Mouse (Mus musculus) embryonic facial prominence, embryonic 11.5 days (tissue): ENCODE measurements around the gene Kcnmb4. TPM values are rescaled to one million over a fixed set of nuclear protein-coding genes. Genes with fewer than 3 reads are reported as not detected.

Source experiments
- ATAC-seq: fragments of 200-750 bp; cut with Nextera tagmentation; replicated peaks from 2 replicates; pipeline ENCODE4 v1.8.0; 2017; ENCODE audit warnings: low read depth; ENCODE audit not compliant: insufficient number of reproducible peaks, low FRiP score, low TSS enrichment
- DNase-seq: peaks from one replicate; pipeline ENCODE4 v3.0.0-alpha.2; 2015; ENCODE audit warnings: low spot score
- H3K27ac ChIP-seq: fragments of 300-500 bp; sonication (generic); replicated peaks from 2 replicates; pipeline ENCODE4 v1.5.1; 2014; ENCODE audit warnings: mild to moderate bottlenecking, low read depth, low read length, control low read depth
- H3K27me3 ChIP-seq: fragments of 300-500 bp; sonication (generic); 2 replicates; pipeline ENCODE4 v1.6.1; 2014; ENCODE audit warnings: mild to moderate bottlenecking, low read length, moderate library complexity, mixed read lengths; ENCODE audit not compliant: control insufficient read depth, insufficient read depth
- H3K36me3 ChIP-seq: fragments of 300-500 bp; sonication (generic); replicated peaks from 2 replicates; pipeline ENCODE4 v1.6.1; 2014; ENCODE audit warnings: low read depth, mild to moderate bottlenecking, low read length, moderate library complexity, mixed read lengths; ENCODE audit not compliant: control insufficient read depth, insufficient read depth
- H3K4me1 ChIP-seq: fragments of 300-500 bp; sonication (generic); 2 replicates; pipeline ENCODE4 v1.6.1; 2014; ENCODE audit warnings: low read length, mixed read lengths; ENCODE audit not compliant: control insufficient read depth, insufficient read depth
- H3K4me2 ChIP-seq: fragments of 300-500 bp; sonication (generic); 2 replicates; pipeline ENCODE4 v1.6.1; 2014; ENCODE audit warnings: low read depth, mild to moderate bottlenecking, control low read depth, low read length, moderate library complexity
- H3K4me3 ChIP-seq: fragments of 300-500 bp; sonication (generic); 2 replicates; pipeline ENCODE4 v1.5.1; 2014; ENCODE audit warnings: low read depth, low read length, control low read depth
- H3K9ac ChIP-seq: fragments of 300-500 bp; sonication (generic); replicated peaks from 2 replicates; pipeline ENCODE4 v1.6.1; 2014; ENCODE audit warnings: mild to moderate bottlenecking, control low read depth, low read length
- H3K9me3 ChIP-seq: fragments of 300-500 bp; sonication (generic); replicated peaks from 2 replicates; pipeline ENCODE4 v1.6.1; 2016; ENCODE audit warnings: mild to moderate bottlenecking, low read length, inconsistent platforms, mixed read lengths; ENCODE audit not compliant: control insufficient read depth
- WGBS: fragments of 180-500 bp; shearing (Covaris S2); extraction: QIAGEN DNeasy Blood & Tissue Kit; methylation state at CpG from one replicate; pipeline ENCODE4 v1.1.7; 2014; 5-methylcytosine and 5-hydroxymethylcytosine counted together
- polyA plus RNA-seq: library from polyadenylated mRNA; unstranded; fragments of >200 nt; fragmentation: Nextera tagmentation; extraction: Ambion mirVana; gene quantifications from 2 replicates; pipeline ENCODE4 v1.2.1, GENCODE M21; 2014

The Kcnmb4 gene
- polyA plus RNA-seq, 1 experiment from 2014 or later = 12.8 TPM

DNA sequence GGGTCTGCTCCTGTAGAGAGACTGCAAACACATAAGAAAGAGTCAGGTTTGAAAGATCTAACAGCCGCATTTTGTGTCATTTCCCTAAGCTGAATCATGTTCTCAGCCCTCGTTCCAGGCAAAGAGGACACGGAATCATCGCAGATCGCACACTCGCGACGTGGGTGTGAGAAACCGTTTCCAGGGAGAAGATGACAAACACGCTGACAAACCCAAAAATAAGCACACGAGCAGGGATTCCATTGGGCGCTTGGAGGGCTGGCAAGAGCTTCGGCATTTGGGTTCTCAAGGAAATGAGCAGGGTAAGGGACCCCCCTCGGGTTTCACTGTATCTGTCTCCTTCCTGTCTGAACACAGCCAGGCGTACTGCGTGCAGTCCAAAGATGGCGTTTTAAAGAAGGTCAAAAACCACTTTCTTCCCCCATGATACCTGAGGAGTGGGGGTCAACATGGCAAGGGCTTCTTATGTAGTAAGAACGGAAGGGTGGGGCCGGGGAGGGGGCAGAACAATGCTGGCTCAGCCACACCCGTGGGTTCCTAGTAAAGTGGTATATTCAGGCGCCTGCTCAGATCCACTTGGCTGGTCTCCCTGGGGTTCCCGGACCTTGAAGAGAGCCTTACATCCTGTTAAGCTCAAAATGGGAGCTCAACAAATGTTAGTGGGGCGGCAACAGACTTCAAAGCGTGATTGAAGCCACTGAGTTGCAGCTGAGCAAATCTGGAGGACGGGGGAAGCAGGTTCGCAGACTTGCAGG, 45.5 kb downstream of the Kcnmb4 start:
- no peak overlapping the region for H3K4me2 ChIP-seq
- WGBS = 93% methylated on average over 26 of the region's 26 CpGs

DNA sequence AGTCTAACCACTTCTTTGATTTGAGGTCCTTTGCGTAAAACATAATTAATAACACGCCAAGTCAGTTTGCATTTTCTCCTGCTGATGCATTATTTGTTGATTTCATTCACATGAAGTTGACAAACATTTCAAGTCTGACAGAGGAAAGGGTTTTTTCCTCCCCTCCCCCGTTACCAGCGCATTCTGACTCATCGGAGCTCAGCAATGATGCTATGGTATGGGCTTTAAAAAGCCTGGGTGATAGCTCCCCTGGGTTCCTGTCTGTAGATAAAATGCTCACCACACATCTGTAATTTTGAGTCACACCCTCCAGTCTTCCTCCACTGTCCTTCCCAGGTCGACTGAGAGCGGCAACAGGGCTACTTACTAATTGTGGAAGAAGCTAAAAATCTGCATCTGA, 47.5 kb downstream of the Kcnmb4 start:
- H3K4me2 ChIP-seq = no peak overlapping the region
- ATAC-seq (no peak), DNase-seq (no peak)
- no peak overlapping the region for H3K4me3 ChIP-seq
- no peaks in the 10 kb centered on the region for H3K36me3 ChIP-seq
- no peaks in the 10 kb centered on the region for H3K9me3 ChIP-seq
- H3K27me3 ChIP-seq = no peaks in the 10 kb centered on the region
- 86% methylated on average over 7 of the region's 7 CpGs for WGBS
- no peaks in the 10 kb centered on the region for H3K4me1 ChIP-seq
- H3K9ac ChIP-seq = no peak overlapping the region
- H3K27ac ChIP-seq = no peak overlapping the region

More for the DNA sequence above, 45.5 kb downstream of the Kcnmb4 start:
- no peak overlapping the region for H3K27ac ChIP-seq
- H3K9ac ChIP-seq = no peak overlapping the region
- H3K9me3 ChIP-seq = no peaks in the 10 kb centered on the region
- no peaks in the 10 kb centered on the region for H3K4me1 ChIP-seq
- H3K4me3 ChIP-seq = no peak overlapping the region
- H3K36me3 ChIP-seq = no peaks in the 10 kb centered on the region
- H3K27me3 ChIP-seq = no peaks in the 10 kb centered on the region
- no peak for DNase-seq
- no peak for ATAC-seq

DNA sequence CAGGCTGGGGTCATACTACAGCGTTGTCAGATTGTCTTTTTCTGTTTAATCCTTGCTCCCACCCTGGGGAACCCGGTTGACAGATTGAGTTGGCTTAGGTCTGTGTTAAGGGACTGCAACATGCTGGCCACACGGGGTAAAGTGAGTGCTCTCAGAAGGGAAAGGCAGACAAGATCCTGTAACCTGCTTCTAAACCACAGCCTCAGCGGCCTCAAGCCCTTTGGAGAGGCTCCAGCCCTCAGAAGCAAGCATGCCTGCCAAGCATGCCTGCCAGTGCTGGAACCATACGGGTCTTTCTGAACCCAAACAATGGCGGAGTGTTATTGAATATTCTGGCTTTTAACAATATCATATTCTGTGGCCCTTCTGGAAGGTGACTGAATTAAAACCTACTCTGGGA, 48.8 kb downstream of the Kcnmb4 start:
- Histone ChIP-seq H3K4me3 (no peak overlapping the region), H3K27ac (no peak overlapping the region), H3K4me1 (no peaks in the 10 kb centered on the region), H3K4me2 (no peak overlapping the region), H3K9me3 (no peaks in the 10 kb centered on the region), H3K9ac (no peak overlapping the region), H3K36me3 (no peaks in the 10 kb centered on the region), H3K27me3 (no peaks in the 10 kb centered on the region)
- no peak for ATAC-seq
- DNase-seq = no peak
- WGBS = 88% methylated on average over 6 of the region's 6 CpGs

DNA sequence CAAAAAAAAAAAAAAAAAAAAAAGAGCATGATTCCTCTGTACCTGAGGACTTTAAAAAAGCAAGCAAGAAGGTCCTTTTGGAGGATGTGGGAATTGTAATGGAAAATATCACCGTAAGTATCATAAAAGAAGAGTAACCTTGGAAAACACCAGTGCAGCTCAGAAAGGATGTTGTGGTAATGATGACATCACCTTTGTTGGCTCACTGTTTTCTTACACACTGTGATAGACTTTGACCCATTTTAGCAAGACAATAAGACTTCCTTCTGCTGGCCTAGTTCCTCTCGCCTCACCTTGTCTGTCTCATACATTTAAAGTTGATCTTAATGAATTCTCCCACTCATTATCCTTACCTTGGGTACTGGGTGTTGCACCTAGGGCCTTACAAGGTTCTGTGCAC, 51.1 kb downstream of the Kcnmb4 start:
- Histone ChIP-seq H3K4me3 (no peak overlapping the region), H3K27ac (no peak overlapping the region), H3K36me3 (no peaks in the 10 kb centered on the region), H3K9ac (no peak overlapping the region), H3K9me3 (no peaks in the 10 kb centered on the region), H3K4me2 (no peak overlapping the region), H3K4me1 (no peaks in the 10 kb centered on the region), H3K27me3 (no peaks in the 10 kb centered on the region)
- DNase-seq (no peak), ATAC-seq (no peak)
- WGBS = 92% methylated on average over 2 of the region's 2 CpGs

DNA sequence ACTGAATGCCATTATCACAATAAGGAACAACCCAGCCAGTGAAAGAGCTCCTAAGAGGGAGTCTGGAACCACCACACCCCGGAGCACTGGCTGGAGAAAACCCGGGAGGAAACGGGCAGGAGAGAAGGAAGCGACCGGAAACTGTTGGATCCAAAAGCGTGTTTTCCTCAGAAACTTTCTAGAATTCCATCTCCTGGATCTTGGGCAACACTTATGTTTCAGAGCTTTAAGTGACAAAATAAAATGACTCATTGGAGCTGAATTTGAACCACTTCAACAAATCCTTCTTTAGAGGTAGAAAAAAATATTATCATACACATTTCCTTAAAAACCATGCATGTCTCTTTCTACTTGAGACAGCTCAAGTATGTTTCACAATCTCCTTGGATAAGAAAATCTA, 52.7 kb downstream of the Kcnmb4 start:
- no peak overlapping the region for H3K4me3 ChIP-seq
- ATAC-seq (no peak), DNase-seq (no peak)
- H3K9me3 ChIP-seq = no peaks in the 10 kb centered on the region
- H3K36me3 ChIP-seq = no peaks in the 10 kb centered on the region
- H3K27ac ChIP-seq = no peak overlapping the region
- WGBS = 88% methylated on average over 6 of the region's 6 CpGs
- no peaks in the 10 kb centered on the region for H3K4me1 ChIP-seq
- H3K4me2 ChIP-seq = no peak overlapping the region
- H3K9ac ChIP-seq = no peak overlapping the region
- H3K27me3 ChIP-seq = no peaks in the 10 kb centered on the region

- H3K27ac ChIP-seq = no peak overlapping the region
- no peaks in the 10 kb centered on the region for H3K9me3 ChIP-seq
- 68% methylated on average over 24 of the region's 24 CpGs for WGBS
- H3K4me3 ChIP-seq = no peak overlapping the region
- ATAC-seq = no peak
- no peaks in the 10 kb centered on the region for H3K27me3 ChIP-seq
- no peak for DNase-seq
- H3K36me3 ChIP-seq = no peaks in the 10 kb centered on the region
- H3K4me2 ChIP-seq = no peak overlapping the region
- no peaks in the 10 kb centered on the region for H3K4me1 ChIP-seq
- H3K9ac ChIP-seq = no peak overlapping the region
Observed at GRCm38 (mm10) chr10:116418121-116418726, 55.5 kb downstream of the Kcnmb4 start.

DNA sequence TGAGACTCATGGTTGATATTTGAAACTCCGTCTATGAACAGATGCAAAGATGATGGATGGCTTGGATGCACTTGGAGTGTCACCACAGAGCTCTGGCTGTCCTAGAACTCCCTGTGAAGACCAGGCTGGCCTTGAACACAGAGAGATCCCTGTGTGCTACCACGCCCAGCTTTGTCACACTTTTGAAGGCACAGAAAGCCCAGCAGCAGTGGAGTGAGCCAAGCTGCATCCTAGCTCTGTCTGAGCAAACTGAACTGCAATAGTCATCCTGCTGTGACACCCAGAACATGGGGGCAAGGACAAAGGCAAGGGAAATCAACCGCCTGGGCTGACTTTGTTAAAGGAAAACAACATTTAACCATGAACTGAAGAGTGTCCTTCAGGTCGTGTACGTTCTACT, 57.0 kb downstream of the Kcnmb4 start:
- Histone ChIP-seq H3K9ac (no peak overlapping the region), H3K4me3 (no peak overlapping the region), H3K4me1 (no peaks in the 10 kb centered on the region), H3K4me2 (no peak overlapping the region), H3K27me3 (no peaks in the 10 kb centered on the region), H3K9me3 (no peaks in the 10 kb centered on the region), H3K27ac (no peak overlapping the region), H3K36me3 (no peaks in the 10 kb centered on the region)
- WGBS = 89% methylated on average over 5 of the region's 5 CpGs
- ATAC-seq (no peak), DNase-seq (no peak)

DNA sequence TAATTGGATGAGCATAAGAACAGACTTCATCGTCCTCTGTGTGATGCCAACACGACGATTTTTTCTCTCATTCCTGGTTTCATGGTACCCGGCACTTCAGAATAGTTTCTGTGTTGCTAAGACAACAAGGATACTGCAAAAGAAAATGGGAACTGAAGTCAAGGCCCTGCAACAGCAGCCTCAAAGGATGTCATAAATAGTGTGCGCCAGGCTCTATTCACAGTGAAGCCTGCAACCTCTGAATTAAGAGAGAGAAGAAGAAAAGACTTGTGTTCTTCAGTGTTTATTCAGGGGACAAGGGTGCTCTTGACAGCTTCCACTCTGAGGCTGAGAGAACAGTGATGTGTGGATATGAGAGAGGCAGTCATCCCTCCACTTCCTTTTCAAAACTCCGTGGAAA, 57.5 kb downstream of the Kcnmb4 start:
- Histone ChIP-seq H3K9me3 (no peaks in the 10 kb centered on the region), H3K27me3 (no peaks in the 10 kb centered on the region), H3K4me2 (no peak overlapping the region), H3K4me3 (no peak overlapping the region), H3K4me1 (no peaks in the 10 kb centered on the region), H3K36me3 (no peaks in the 10 kb centered on the region), H3K9ac (no peak overlapping the region), H3K27ac (no peak overlapping the region)
- ATAC-seq (no peak), DNase-seq (no peak)
- 70% methylated on average over 6 of the region's 6 CpGs for WGBS
